Mouse (Mus musculus) embryonic facial prominence, embryonic 10.5 days (tissue): ENCODE measurements around the gene E2f3. TPM values are rescaled to one million over a fixed set of nuclear protein-coding genes. Genes with fewer than 3 reads are reported as not detected.
A peak's percentile ranks its signal among the peaks of the same experiment; 100 is the strongest.

Experiments
- DNase-seq: peaks from one replicate; pipeline ENCODE4 v3.0.0-alpha.2; 2017; ENCODE audit warnings: low spot score
- H3K27ac ChIP-seq: fragments of 300-500 bp; sonication (generic); replicated peaks from 2 replicates; pipeline ENCODE4 v1.5.1; 2016; ENCODE audit warnings: mild to moderate bottlenecking
- H3K27me3 ChIP-seq: fragments of 300-500 bp; sonication (generic); replicated peaks from 2 replicates; pipeline ENCODE4 v1.6.1; 2016; ENCODE audit warnings: low read depth, mild to moderate bottlenecking; ENCODE audit not compliant: poor library complexity, severe bottlenecking
- H3K36me3 ChIP-seq: fragments of 300-500 bp; sonication (generic); replicated peaks from 2 replicates; pipeline ENCODE4 v1.6.1; 2016; ENCODE audit warnings: mild to moderate bottlenecking, moderate library complexity
- H3K4me1 ChIP-seq: fragments of 300-500 bp; sonication (generic); 2 replicates; pipeline ENCODE4 v1.6.1; 2016
- H3K4me3 ChIP-seq: fragments of 300-500 bp; sonication (generic); 2 replicates; pipeline ENCODE4 v1.5.1; 2016; ENCODE audit warnings: mild to moderate bottlenecking, moderate library complexity
- H3K9me3 ChIP-seq: fragments of 300-500 bp; sonication (generic); 2 replicates; pipeline ENCODE4 v1.6.1; 2016; ENCODE audit warnings: mild to moderate bottlenecking
- WGBS: fragments of 180-500 bp; shearing (Covaris S2); methylation state at CpG from one replicate; pipeline ENCODE4 v1.1.7; 2016; 5-methylcytosine and 5-hydroxymethylcytosine counted together
- polyA plus RNA-seq: library from polyadenylated mRNA; unstranded; fragments of >200 nt; fragmentation: Nextera tagmentation; extraction: Ambion mirVana; gene quantifications from 2 replicates; pipeline ENCODE4 v1.2.1, GENCODE M21; 2016

Gene E2f3
- polyA plus RNA-seq, 1 experiment from 2014 or later: 23.1 TPM

DNA sequence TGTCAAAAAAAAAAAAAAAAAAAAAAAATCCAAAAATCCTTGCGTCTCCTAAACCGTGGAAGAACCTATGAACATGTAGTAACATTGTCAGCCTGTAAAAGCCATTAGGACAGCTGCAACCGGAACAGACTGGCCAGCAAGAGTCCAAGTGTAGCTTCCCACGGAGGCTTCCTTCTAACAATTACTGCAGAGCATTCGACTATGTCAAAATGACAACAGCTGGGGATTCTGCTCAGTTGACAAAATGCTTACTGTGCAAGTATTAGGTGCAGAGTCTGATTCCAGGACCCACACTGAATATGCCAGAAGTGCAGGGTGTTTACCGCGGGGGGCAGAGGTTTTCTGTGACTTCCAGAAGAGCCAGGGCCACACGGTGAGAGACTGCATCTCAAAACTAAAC, 41.4 kb downstream of the E2f3 start:
- Histone ChIP-seq H3K27ac (no peak overlapping the region), H3K4me3 (no peak overlapping the region), H3K36me3 (peaks cover 77% of the 10 kb centered on the region), H3K9me3 (no peaks in the 10 kb centered on the region), H3K27me3 (no peaks in the 10 kb centered on the region), H3K4me1 (peaks cover 34% of the 10 kb centered on the region; the same call in 1 of the 2 replicates)
- 89% methylated on average over 8 of the region's 8 CpGs for WGBS
- no peak for DNase-seq

DNA sequence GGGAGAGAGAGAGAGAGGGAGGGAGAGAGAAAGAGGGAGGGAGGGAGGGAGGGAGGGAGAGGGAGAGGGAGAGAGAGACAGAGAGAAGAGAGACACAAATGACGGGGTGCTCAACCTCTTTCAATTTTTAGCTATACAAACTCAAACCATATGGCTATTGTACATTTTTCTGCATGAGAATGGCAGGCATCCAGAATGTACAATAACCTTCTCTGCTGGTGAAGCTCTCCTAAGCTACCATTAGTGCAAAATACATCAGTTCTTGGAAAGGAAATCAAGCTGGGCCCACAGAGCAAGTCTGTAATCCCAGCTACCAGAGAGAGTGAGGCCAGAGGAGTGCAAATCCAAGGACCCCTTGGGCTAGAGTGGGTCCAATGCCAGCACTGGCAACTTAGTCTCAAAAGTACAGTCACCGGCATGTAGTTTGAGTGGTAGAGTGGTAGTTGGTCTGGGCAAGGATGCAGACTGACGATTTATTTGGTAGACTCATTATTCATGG, 42.3 kb downstream of the E2f3 start:
- H3K27me3 ChIP-seq: no peaks in the 10 kb centered on the region
- H3K36me3 ChIP-seq: peaks cover 79% of the 10 kb centered on the region
- no peaks in the 10 kb centered on the region for H3K9me3 ChIP-seq
- H3K4me1 ChIP-seq: peaks cover 34% of the 10 kb centered on the region; the same call in 1 of the 2 replicates
- WGBS: 86% methylated on average over 3 of the region's 3 CpGs
- no peak overlapping the region for H3K4me3 ChIP-seq
- DNase-seq: no peak
- H3K27ac ChIP-seq: no peak overlapping the region

GRCm38 (mm10) chr13:29940071-29940470, 45.8 kb downstream of the E2f3 start:
- no peak for DNase-seq
- WGBS: 87% methylated on average over 7 of the region's 7 CpGs

DNA sequence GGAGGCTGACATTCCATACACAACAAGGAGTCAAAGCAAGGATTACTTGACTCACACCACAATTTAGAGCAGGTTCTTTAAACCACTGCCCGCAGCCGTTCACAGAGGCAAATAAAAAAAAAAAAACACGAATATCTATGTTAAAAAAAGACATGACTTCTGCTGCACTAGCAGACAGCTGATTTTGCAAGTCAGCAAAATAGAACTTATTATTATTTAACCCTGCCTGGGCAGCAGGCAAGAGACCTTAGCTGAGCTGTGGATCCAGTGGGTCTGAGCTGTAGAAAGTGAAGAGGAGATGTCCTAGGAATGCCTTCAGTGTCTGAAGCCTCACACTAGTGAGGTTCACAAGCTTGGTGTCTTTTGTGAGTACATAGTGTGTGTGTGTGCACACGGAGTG, 46.5 kb downstream of the E2f3 start:
- no peaks in the 10 kb centered on the region for H3K27me3 ChIP-seq
- 88% methylated on average over 4 of the region's 4 CpGs for WGBS
- H3K9me3 ChIP-seq: peaks cover 4% of the 10 kb centered on the region; the same call in 1 of the 2 replicates
- no peak for DNase-seq
- no peak overlapping the region for H3K4me3 ChIP-seq
- H3K36me3 ChIP-seq: peaks cover 89% of the 10 kb centered on the region
- H3K4me1 ChIP-seq: 0 out of 2 replicates have a peak, but pooled peaks cover 7% of the 10 kb centered on the region
- no peak overlapping the region for H3K27ac ChIP-seq

More at GRCm38 (mm10) chr13:29940071-29940470, 45.8 kb downstream of the E2f3 start:
- Histone ChIP-seq H3K27me3 (no peaks in the 10 kb centered on the region), H3K4me3 (no peak overlapping the region), H3K4me1 (peaks cover 10% of the 10 kb centered on the region; the same call in 1 of the 2 replicates), H3K9me3 (peaks cover 4% of the 10 kb centered on the region; the same call in 1 of the 2 replicates), H3K36me3 (peaks cover 94% of the 10 kb centered on the region), H3K27ac (no peak overlapping the region)

GRCm38 (mm10) chr13:29938776-29939175, 47.1 kb downstream of the E2f3 start:
- no peak overlapping the region for H3K27ac ChIP-seq
- DNase-seq: no peak
- WGBS: 83% methylated on average over 6 of the region's 6 CpGs
- peaks cover 4% of the 10 kb centered on the region; the same call in 1 of the 2 replicates for H3K9me3 ChIP-seq
- H3K36me3 ChIP-seq: peaks cover 86% of the 10 kb centered on the region
- no peaks in the 10 kb centered on the region for H3K27me3 ChIP-seq
- H3K4me3 ChIP-seq: no peak overlapping the region
- 0 out of 2 replicates have a peak, but pooled peaks cover 7% of the 10 kb centered on the region for H3K4me1 ChIP-seq

DNA sequence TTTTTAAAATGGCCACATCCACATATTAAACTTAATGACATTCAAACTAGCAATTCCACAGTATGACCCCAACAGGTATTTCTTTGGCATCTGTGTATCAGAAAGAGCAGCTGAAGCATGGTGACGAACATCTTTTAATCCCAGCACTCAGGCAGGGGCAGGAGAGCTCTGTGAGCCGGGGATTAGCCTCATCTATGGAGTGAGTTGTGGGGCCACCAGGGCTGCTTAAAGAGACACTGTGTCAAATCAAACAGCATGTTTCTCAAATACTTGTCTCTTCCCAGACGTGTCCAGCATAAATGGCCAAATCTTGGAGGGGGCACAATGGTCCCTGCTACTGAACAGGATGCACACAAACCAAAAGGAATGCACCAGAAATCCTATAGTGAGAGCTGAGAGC, 59.7 kb downstream of the E2f3 start:
- WGBS: 70% methylated on average over 3 of the region's 3 CpGs
- Histone ChIP-seq H3K9me3 (no peaks in the 10 kb centered on the region), H3K36me3 (peaks cover 44% of the 10 kb centered on the region), H3K4me3 (no peak overlapping the region), H3K27ac (no peak overlapping the region), H3K4me1 (peaks cover 5% of the 10 kb centered on the region; the same call in 1 of the 2 replicates), H3K27me3 (no peaks in the 10 kb centered on the region)
- no peak for DNase-seq

GRCm38 (mm10) chr13:29919841-29920240, 66.0 kb downstream of the E2f3 start:
- Histone ChIP-seq H3K27me3 (no peaks in the 10 kb centered on the region), H3K9me3 (no peaks in the 10 kb centered on the region), H3K27ac (no peak overlapping the region), H3K4me3 (no peak overlapping the region), H3K36me3 (peaks cover 80% of the 10 kb centered on the region), H3K4me1 (peaks cover 11% of the 10 kb centered on the region)
- WGBS: 94% methylated on average over 7 of the region's 7 CpGs
- DNase-seq: no peak

GRCm38 (mm10) chr13:29916561-29916960, 69.3 kb downstream of the E2f3 start:
- WGBS: 74% methylated on average over 1 of the region's 1 CpGs
- Histone ChIP-seq H3K9me3 (no peaks in the 10 kb centered on the region), H3K27me3 (no peaks in the 10 kb centered on the region), H3K36me3 (peaks cover 89% of the 10 kb centered on the region), H3K27ac (no peak overlapping the region), H3K4me1 (peaks cover 29% of the 10 kb centered on the region), H3K4me3 (no peak overlapping the region)
- DNase-seq: no peak

DNA sequence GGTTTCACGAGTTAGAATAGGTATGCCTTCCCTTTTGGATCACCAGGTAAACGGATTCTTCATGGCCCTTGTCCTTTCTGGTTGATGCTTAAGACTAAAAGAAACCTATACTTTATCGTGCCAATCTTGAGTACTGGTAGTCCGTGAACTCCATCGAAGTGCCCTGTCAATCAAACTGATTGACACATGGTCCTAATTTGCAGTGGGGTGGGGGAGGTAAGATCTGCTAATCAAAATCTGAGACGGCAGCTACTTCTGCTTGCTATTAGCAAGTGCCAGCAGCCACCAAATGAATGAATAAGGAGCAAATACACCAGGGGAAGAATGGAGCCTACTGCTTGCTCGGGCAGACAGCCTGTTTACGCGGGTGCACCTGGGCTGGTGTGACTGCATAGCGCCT, 72.3 kb downstream of the E2f3 start:
- 48% methylated on average over 10 of the region's 10 CpGs for WGBS
- peak; percentile 73 for DNase-seq
- Histone ChIP-seq H3K4me1 (peaks cover 29% of the 10 kb centered on the region), H3K27ac (no peak overlapping the region), H3K36me3 (peaks cover 99% of the 10 kb centered on the region), H3K9me3 (no peaks in the 10 kb centered on the region), H3K27me3 (no peaks in the 10 kb centered on the region), H3K4me3 (no peak overlapping the region)

DNA sequence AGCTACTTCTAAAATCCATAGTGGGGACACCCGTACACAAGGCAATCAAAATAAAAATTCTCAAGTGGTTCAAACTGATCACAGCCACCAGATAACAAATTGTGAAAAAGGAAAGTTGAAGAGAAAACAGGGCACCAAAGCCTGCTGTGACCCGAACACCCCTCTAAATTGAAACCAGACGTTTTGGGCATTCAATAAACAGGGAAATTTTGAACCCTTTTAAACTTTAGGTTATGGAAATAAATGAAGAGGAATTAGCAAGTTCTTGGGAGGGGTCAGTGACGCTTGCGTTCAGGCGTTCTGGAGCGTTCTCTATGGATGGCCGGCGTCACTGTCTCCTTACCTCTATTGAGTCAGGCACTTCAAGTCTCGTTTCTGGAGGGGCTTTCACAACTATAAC, 72.8 kb downstream of the E2f3 start:
- Histone ChIP-seq H3K27ac (no peak overlapping the region), H3K9me3 (no peaks in the 10 kb centered on the region), H3K4me1 (peaks cover 29% of the 10 kb centered on the region), H3K4me3 (no peak overlapping the region), H3K27me3 (no peaks in the 10 kb centered on the region), H3K36me3 (peaks cover 99% of the 10 kb centered on the region)
- DNase-seq: peak; percentile 50
- 47% methylated on average over 10 of the region's 10 CpGs for WGBS

DNA sequence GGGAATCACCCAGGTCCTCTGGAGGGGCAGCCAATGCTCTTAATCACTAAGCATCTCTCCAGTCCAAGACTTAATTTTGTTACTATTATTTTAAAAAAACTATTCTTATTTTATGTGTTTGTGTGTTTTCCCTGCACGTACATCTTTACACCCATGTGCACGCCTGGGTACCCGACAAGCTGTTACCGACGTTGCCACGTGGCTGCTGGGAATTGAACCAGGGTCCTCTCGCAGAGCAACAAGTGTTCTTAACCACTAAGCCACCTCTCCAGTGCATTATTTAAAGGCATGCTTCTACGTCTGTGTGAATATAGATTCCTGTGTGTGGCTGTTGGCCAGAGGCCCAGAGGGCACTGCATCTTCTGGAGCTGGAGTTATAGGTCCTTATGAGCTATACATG, 73.6 kb downstream of the E2f3 start:
- H3K36me3 ChIP-seq: peaks cover 99% of the 10 kb centered on the region
- 91% methylated on average over 8 of the region's 8 CpGs for WGBS
- no peak overlapping the region for H3K4me3 ChIP-seq
- no peaks in the 10 kb centered on the region for H3K27me3 ChIP-seq
- peaks cover 29% of the 10 kb centered on the region for H3K4me1 ChIP-seq
- no peak for DNase-seq
- H3K9me3 ChIP-seq: no peaks in the 10 kb centered on the region
- no peak overlapping the region for H3K27ac ChIP-seq

GRCm38 (mm10) chr13:29911141-29911540, 74.7 kb downstream of the E2f3 start:
- H3K9me3 ChIP-seq: peaks cover 4% of the 10 kb centered on the region; the same call in 1 of the 2 replicates
- WGBS: 93% methylated on average over 3 of the region's 3 CpGs
- peaks cover 99% of the 10 kb centered on the region for H3K36me3 ChIP-seq
- no peak overlapping the region for H3K27ac ChIP-seq
- H3K4me1 ChIP-seq: peaks cover 29% of the 10 kb centered on the region
- H3K27me3 ChIP-seq: no peaks in the 10 kb centered on the region
- no peak for DNase-seq
- no peak overlapping the region for H3K4me3 ChIP-seq

DNA sequence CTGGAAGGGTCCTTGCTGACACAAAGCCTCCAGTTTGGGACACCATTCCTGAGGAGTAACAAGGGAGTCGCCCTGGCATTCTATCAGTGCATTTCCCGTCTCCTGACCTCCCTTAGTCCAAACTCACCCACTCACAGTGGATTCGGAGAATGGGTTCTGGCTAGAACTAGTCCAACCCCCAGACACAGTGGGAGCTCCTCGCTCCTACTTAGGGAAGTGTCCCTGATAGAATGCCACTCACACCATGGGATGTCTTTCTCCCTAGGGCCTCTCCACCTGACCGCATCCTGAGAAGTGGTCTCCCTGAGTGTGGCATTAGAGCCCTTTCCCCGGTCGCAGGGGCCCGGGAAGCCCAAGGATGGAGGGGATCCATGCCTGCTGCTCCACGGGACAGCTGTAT, 77.4 kb downstream of the E2f3 start:
- peaks cover 99% of the 10 kb centered on the region for H3K36me3 ChIP-seq
- DNase-seq: no peak
- H3K4me1 ChIP-seq: peaks cover 4% of the 10 kb centered on the region
- WGBS: 97% methylated on average over 9 of the region's 9 CpGs
- peaks cover 21% of the 10 kb centered on the region for H3K9me3 ChIP-seq
- no peak overlapping the region for H3K4me3 ChIP-seq
- H3K27me3 ChIP-seq: no peaks in the 10 kb centered on the region
- no peak overlapping the region for H3K27ac ChIP-seq
